Mouse (Mus musculus) olfactory bulb, adult 2 months (tissue): ENCODE results near the gene Chrna7.

ENCODE experiments used
- CTCF ChIP-seq: fragments of 200-500 bp; IDR thresholded peaks from 2 replicates; pipeline ENCODE4 v1.5.1; 2012; ENCODE audit warnings: low read depth, mild to moderate bottlenecking, low read length, moderate library complexity; ENCODE audit not compliant: insufficient read depth
- POLR2A ChIP-seq: fragments of 200-500 bp; IDR thresholded peaks from 2 replicates; pipeline ENCODE4 v1.6.1; 2012; ENCODE audit warnings: mild to moderate bottlenecking, low read depth, low read length, moderate library complexity; ENCODE audit not compliant: insufficient read depth

DNA sequence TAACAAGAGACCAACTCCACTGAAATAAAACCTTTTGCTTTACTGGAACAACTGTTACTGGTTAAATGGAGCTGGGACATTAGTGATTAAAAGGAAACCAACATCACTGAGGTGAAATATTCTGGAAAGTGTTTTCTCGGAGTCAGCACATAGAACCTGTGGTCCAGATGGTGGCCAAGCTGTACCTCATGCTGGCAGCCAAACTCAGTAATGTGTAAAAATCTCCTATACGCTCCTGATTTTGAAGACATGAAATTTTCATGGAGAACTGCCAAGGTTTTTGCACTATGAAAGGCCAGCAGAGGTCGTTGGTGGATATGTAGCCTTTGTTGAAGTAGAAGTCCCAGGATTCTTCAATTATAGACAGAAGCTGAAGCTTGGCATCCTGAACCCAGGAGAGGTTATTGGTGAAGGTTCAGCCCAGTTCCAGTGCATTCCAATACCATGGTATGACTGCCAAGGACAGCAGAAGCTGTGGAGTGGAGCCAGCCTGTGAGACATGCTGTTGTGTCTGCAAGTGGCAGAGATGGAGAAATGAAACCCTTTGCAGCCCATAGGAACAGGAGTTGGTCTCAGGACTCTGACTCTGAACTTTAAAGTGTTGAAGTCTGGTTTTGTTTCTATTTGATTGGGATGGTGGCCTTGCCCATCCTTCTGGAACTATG lies 25.6 kb upstream of the Chrna7 start:
- TF ChIP-seq CTCF, result no peak
- no peak for TF ChIP-seq POLR2A
